Mouse (Mus musculus) forebrain, embryonic 14.5 days (tissue): ENCODE data around the gene Snapc3. TPM values are rescaled to one million over a fixed set of nuclear protein-coding genes. Genes with fewer than 3 reads are reported as not detected.
"Not testable (repeated sequence)": the region's sequence is repeated elsewhere in the genome, so short reads cannot be mapped to it uniquely, and the experiment has no call there.

ENCODE experiments used
- ATAC-seq: fragments of 200-750 bp; cut with Nextera tagmentation; 2 replicates; pipeline ENCODE4 v1.8.0; 2017; ENCODE audit warnings: mild to moderate bottlenecking, moderate library complexity
- DNase-seq: peaks from one replicate; pipeline ENCODE4 v3.0.0-alpha.2; 2015; ENCODE audit warnings: low spot score
- H3K27ac ChIP-seq: fragments of 300-500 bp; sonication (generic); 2 replicates; pipeline ENCODE4 v1.5.1; 2014; ENCODE audit warnings: low read depth, mild to moderate bottlenecking, control low read depth, low read length, moderate library complexity
- H3K27me3 ChIP-seq: fragments of 300-500 bp; sonication (generic); replicated peaks from 2 replicates; pipeline ENCODE4 v1.6.1; 2014; ENCODE audit warnings: low read length, control low read depth, mixed read lengths; ENCODE audit not compliant: control insufficient read depth, insufficient read depth
- H3K36me3 ChIP-seq: fragments of 300-500 bp; sonication (generic); 2 replicates; pipeline ENCODE4 v1.6.1; 2014; ENCODE audit warnings: low read length, control low read depth; ENCODE audit not compliant: control insufficient read depth, insufficient read depth
- H3K4me1 ChIP-seq: fragments of 300-500 bp; sonication (generic); 2 replicates; pipeline ENCODE4 v1.6.1; 2014; ENCODE audit warnings: antibody characterized with exemption, low read length, control low read depth; ENCODE audit not compliant: control insufficient read depth, insufficient read depth
- H3K4me2 ChIP-seq: fragments of 300-500 bp; sonication (generic); 2 replicates; pipeline ENCODE4 v1.6.1; 2014; ENCODE audit warnings: mild to moderate bottlenecking, control low read depth, low read length
- H3K4me3 ChIP-seq: fragments of 300-500 bp; sonication (generic); 2 replicates; pipeline ENCODE4 v1.5.1; 2014; ENCODE audit warnings: low read depth, low read length, control low read depth
- H3K9ac ChIP-seq: fragments of 300-500 bp; sonication (generic); 2 replicates; pipeline ENCODE4 v1.6.1; 2014; ENCODE audit warnings: mild to moderate bottlenecking, low read length, control low read depth, moderate library complexity
- H3K9me3 ChIP-seq: fragments of 300-500 bp; sonication (generic); replicated peaks from 2 replicates; pipeline ENCODE4 v1.6.1; 2016; ENCODE audit warnings: low read length, control low read depth, mixed read lengths; ENCODE audit not compliant: control insufficient read depth
- WGBS: fragments of 180-500 bp; shearing (Covaris S2); extraction: QIAGEN DNeasy Blood & Tissue Kit; methylation state at CpG from one replicate; pipeline ENCODE4 v1.1.7; 2014; 5-methylcytosine and 5-hydroxymethylcytosine counted together
- polyA plus RNA-seq: library from polyadenylated mRNA; unstranded; fragments of >200 nt; fragmentation: Nextera tagmentation; extraction: Ambion mirVana; gene quantifications from 2 replicates; pipeline ENCODE4 v1.2.1, GENCODE M21; 2014

The Snapc3 gene
- polyA plus RNA-seq, 1 experiment from 2014 or later: 90.0 TPM

GRCm38 (mm10) chr4:83500154-83501036 lies 82.9 kb downstream of the Snapc3 start:
- DNase-seq: peak; percentile 83
- WGBS: 4% methylated on average over 22 of the region's 22 CpGs
- H3K4me2 ChIP-seq: peak overlapping the region; percentile 53
- peak; percentile 91 for ATAC-seq
- peak overlapping the region; percentile 51 for H3K9ac ChIP-seq
- no peaks in the 10 kb centered on the region for H3K4me1 ChIP-seq
- H3K27ac ChIP-seq: peak overlapping the region; percentile 73; the same call in 1 of the 2 replicates
- H3K27me3 ChIP-seq: no peaks in the 10 kb centered on the region
- no peaks in the 10 kb centered on the region for H3K36me3 ChIP-seq
- H3K4me3 ChIP-seq: peak overlapping the region; percentile 29
- no peaks in the 10 kb centered on the region for H3K9me3 ChIP-seq

GRCm38 (mm10) chr4:83501037-83501430 lies 83.5 kb downstream of the Snapc3 start:
- ATAC-seq: peak; percentile 62
- Histone ChIP-seq H3K4me1 (no peaks in the 10 kb centered on the region), H3K4me2 (peak overlapping the region; percentile 53), H3K9ac (no peak overlapping the region), H3K4me3 (peak overlapping the region; percentile 29), H3K9me3 (no peaks in the 10 kb centered on the region), H3K27ac (no peak overlapping the region), H3K36me3 (no peaks in the 10 kb centered on the region), H3K27me3 (no peaks in the 10 kb centered on the region)
- 29% methylated on average over 7 of the region's 7 CpGs for WGBS
- DNase-seq: no peak

GRCm38 (mm10) chr4:83509600-83509999 lies 92.1 kb downstream of the Snapc3 start:
- WGBS: 49% methylated on average over 2 of the region's 2 CpGs
- ATAC-seq: no peak
- H3K36me3 ChIP-seq: no peaks in the 10 kb centered on the region
- DNase-seq: no peak
- H3K9me3 ChIP-seq: no peaks in the 10 kb centered on the region
- H3K27me3 ChIP-seq: no peaks in the 10 kb centered on the region
- no peak overlapping the region for H3K27ac ChIP-seq
- H3K9ac ChIP-seq: no peak overlapping the region
- no peak overlapping the region for H3K4me2 ChIP-seq
- no peak overlapping the region for H3K4me3 ChIP-seq
- no peaks in the 10 kb centered on the region for H3K4me1 ChIP-seq

- Histone ChIP-seq H3K4me3 (no peak overlapping the region), H3K9me3 (no peaks in the 10 kb centered on the region), H3K4me2 (no peak overlapping the region), H3K27ac (no peak overlapping the region), H3K4me1 (no peaks in the 10 kb centered on the region), H3K9ac (no peak overlapping the region), H3K27me3 (no peaks in the 10 kb centered on the region), H3K36me3 (no peaks in the 10 kb centered on the region)
- WGBS: 38% methylated on average over 8 of the region's 8 CpGs
- ATAC-seq (no peak), DNase-seq (no peak)
Measured at GRCm38 (mm10) chr4:83511083-83511482, 93.6 kb downstream of the Snapc3 start.

- Histone ChIP-seq H3K9ac (no peak overlapping the region), H3K27ac (no peak overlapping the region), H3K27me3 (no peaks in the 10 kb centered on the region), H3K36me3 (no peaks in the 10 kb centered on the region), H3K4me3 (no peak overlapping the region), H3K9me3 (no peaks in the 10 kb centered on the region), H3K4me1 (no peaks in the 10 kb centered on the region), H3K4me2 (no peak overlapping the region)
- DNase-seq: no peak
- ATAC-seq: no peak
- 92% methylated on average over 3 of the region's 3 CpGs for WGBS
Measured at GRCm38 (mm10) chr4:83512217-83512616, 94.7 kb downstream of the Snapc3 start.

GRCm38 (mm10) chr4:83512644-83513043 lies 95.1 kb downstream of the Snapc3 start:
- no peak for DNase-seq
- WGBS: 81% methylated on average over 2 of the region's 2 CpGs
- Histone ChIP-seq H3K4me3 (no peak overlapping the region), H3K9ac (no peak overlapping the region), H3K9me3 (no peaks in the 10 kb centered on the region), H3K36me3 (no peaks in the 10 kb centered on the region), H3K4me1 (no peaks in the 10 kb centered on the region), H3K27me3 (no peaks in the 10 kb centered on the region), H3K4me2 (no peak overlapping the region), H3K27ac (no peak overlapping the region)
- ATAC-seq: no peak

- Histone ChIP-seq H3K9me3 (no peaks in the 10 kb centered on the region), H3K36me3 (no peaks in the 10 kb centered on the region), H3K27ac (no peak overlapping the region), H3K4me2 (no peak overlapping the region), H3K27me3 (no peaks in the 10 kb centered on the region), H3K4me3 (no peak overlapping the region), H3K4me1 (no peaks in the 10 kb centered on the region), H3K9ac (no peak overlapping the region)
- no peak for ATAC-seq
- DNase-seq: no peak
- 85% methylated on average over 1 of the region's 1 CpGs for WGBS
Measured at GRCm38 (mm10) chr4:83514183-83514582, 96.7 kb downstream of the Snapc3 start.

GRCm38 (mm10) chr4:83514976-83515669 lies 97.6 kb downstream of the Snapc3 start:
- Histone ChIP-seq H3K4me3 (no peak overlapping the region), H3K4me2 (no peak overlapping the region), H3K4me1 (no peaks in the 10 kb centered on the region), H3K27ac (no peak overlapping the region), H3K36me3 (no peaks in the 10 kb centered on the region), H3K9me3 (no peaks in the 10 kb centered on the region), H3K9ac (no peak overlapping the region), H3K27me3 (no peaks in the 10 kb centered on the region)
- DNase-seq: peak; percentile 47
- ATAC-seq: no peak
- WGBS: 86% methylated on average over 10 of the region's 10 CpGs

- not testable (repeated sequence) for H3K27ac ChIP-seq, DNase-seq, ATAC-seq, H3K36me3 ChIP-seq, H3K9me3 ChIP-seq, H3K9ac ChIP-seq, H3K4me2 ChIP-seq, H3K4me3 ChIP-seq, H3K27me3 ChIP-seq, H3K4me1 ChIP-seq
- 92% methylated on average over 5 of the region's 6 CpGs for WGBS
Measured at GRCm38 (mm10) chr4:83516144-83516543, 98.6 kb downstream of the Snapc3 start.
